Mouse (Mus musculus): ENCODE results near the gene Gm20821. TPM values are rescaled to one million over a fixed set of nuclear protein-coding genes. Genes with fewer than 3 reads are reported as not detected.
"Not testable (repeated sequence)": the region's sequence is repeated elsewhere in the genome, so short reads cannot be mapped to it uniquely, and the experiment has no call there.

Gene Gm20821
- not detected for total RNA-seq (2022)

DNA sequence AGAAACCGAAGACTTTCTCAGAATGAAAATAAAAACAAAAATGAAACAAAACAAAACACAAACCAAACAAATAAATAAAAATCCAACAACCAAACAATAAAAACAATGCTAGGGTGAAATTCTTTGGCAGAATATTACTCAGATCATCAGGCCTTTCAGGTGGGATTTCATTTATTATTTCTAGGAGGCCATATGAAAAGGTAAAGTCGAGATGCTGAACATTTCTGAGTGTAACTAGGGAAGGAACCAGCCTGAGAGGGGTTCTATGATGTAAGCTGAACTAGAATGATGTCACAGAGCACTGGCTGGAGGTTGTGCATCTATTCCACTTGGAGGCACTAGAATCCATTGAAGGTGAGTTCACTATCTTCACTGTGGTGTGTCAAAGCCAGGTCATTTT is at the start of gene Gm20821:
Gm20821 (plus strand) TSS at position 301 of the 400 bp plus-strand sequence.
- DNase-seq (ENCODE audit: low spot score) = not testable (repeated sequence)
